Mouse (Mus musculus) CD4-positive, CD25-positive, alpha-beta regulatory T cell, adult 2 months (primary cell): ENCODE results near the gene Qpct.

ENCODE experiments used
- DNase-seq: peaks from one replicate; pipeline ENCODE4 v3.0.0-alpha.2; 2012; ENCODE audit warnings: low read depth, low spot score

The Qpct gene

GRCm38 (mm10) chr17:79051606-79052005 lies at the start of gene Qpct:
Gene Qpct (plus strand): TSS chr17:79051906.
- DNase-seq = no peak

GRCm38 (mm10) chr17:79013625-79014024 lies 38.1 kb upstream of the Qpct start:
- DNase-seq = no peak

GRCm38 (mm10) chr17:79014911-79015685 lies 36.6 kb upstream of the Qpct start:
- DNase-seq = no peak

GRCm38 (mm10) chr17:79015831-79016230 lies 35.9 kb upstream of the Qpct start:
- peak; percentile 32 for DNase-seq

GRCm38 (mm10) chr17:79018422-79018821 lies 33.3 kb upstream of the Qpct start:
- DNase-seq = no peak

GRCm38 (mm10) chr17:79019726-79020207 lies 31.9 kb upstream of the Qpct start:
- DNase-seq = peak; percentile 26

- peak; percentile 71 for DNase-seq
Observed at GRCm38 (mm10) chr17:79020208-79020983, 31.3 kb upstream of the Qpct start, which contains the start of gene Prkd3. Gene Prkd3 (minus strand): TSS chr17:79020816.

GRCm38 (mm10) chr17:79020984-79021335 lies 30.7 kb upstream of the Qpct start:
- DNase-seq = peak; percentile 42

- DNase-seq = no peak
Observed at GRCm38 (mm10) chr17:79022746-79023145, 29.0 kb upstream of the Qpct start.

GRCm38 (mm10) chr17:79024544-79024943 lies 27.2 kb upstream of the Qpct start:
- DNase-seq = no peak

GRCm38 (mm10) chr17:79029226-79029625 lies 22.5 kb upstream of the Qpct start:
- no peak for DNase-seq

GRCm38 (mm10) chr17:79031569-79031968 lies 20.1 kb upstream of the Qpct start:
- no peak for DNase-seq

- DNase-seq = no peak
Observed at GRCm38 (mm10) chr17:79032782-79033181, 18.9 kb upstream of the Qpct start.

GRCm38 (mm10) chr17:79039660-79040059 lies 12.0 kb upstream of the Qpct start:
- no peak for DNase-seq

- no peak for DNase-seq
Observed at GRCm38 (mm10) chr17:79043705-79044104, 8.0 kb upstream of the Qpct start.

GRCm38 (mm10) chr17:79052088-79052812 lies 544 bp downstream of the Qpct start:
- DNase-seq = peak; percentile 61

GRCm38 (mm10) chr17:79058271-79058670 lies 6.6 kb downstream of the Qpct start:
- DNase-seq = no peak

- DNase-seq = no peak
Observed at GRCm38 (mm10) chr17:79060221-79060620, 8.5 kb downstream of the Qpct start.

GRCm38 (mm10) chr17:79064250-79064649 lies 12.5 kb downstream of the Qpct start:
- no peak for DNase-seq

GRCm38 (mm10) chr17:79068581-79068980 lies 16.9 kb downstream of the Qpct start:
- no peak for DNase-seq

- DNase-seq = no peak
Observed at GRCm38 (mm10) chr17:79069019-79069418, 17.3 kb downstream of the Qpct start.
